Mouse (Mus musculus) inflammation-experienced regulatory T-cells, adult 16 weeks (primary cell): ENCODE measurements around the gene Siglecg. TPM values are rescaled to one million over a fixed set of nuclear protein-coding genes. Genes with fewer than 3 reads are reported as not detected.

ENCODE experiments used
- polyA plus RNA-seq: library from polyadenylated mRNA; unstranded; fragments of 100-300 nt; shearing (Covaris generic); gene quantifications from one replicate; pipeline ENCODE4 v1.2.1, GENCODE M21; 2017

Siglecg gene
- 1.4 TPM for polyA plus RNA-seq

GRCm38 (mm10) chr7:43408131-43408553 lies at the start of gene Siglecg:
Siglecg (plus strand) TSS chr7:43408204.

GRCm38 (mm10) chr7:43427406-43427805 lies 19.4 kb downstream of the Siglecg start, which contains the start of gene Lim2:
Lim2 (plus strand) TSS chr7:43427670.

GRCm38 (mm10) chr7:43436341-43437255 lies 28.6 kb downstream of the Siglecg start, which contains the start of gene Nkg7:
Nkg7 (plus strand) TSS chr7:43437073.

GRCm38 (mm10) chr7:43440482-43440881 lies 32.5 kb downstream of the Siglecg start, which contains the start of gene Cldnd2:
Cldnd2 (plus strand) TSS chr7:43440782.

GRCm38 (mm10) chr7:43443917-43444293 lies 35.9 kb downstream of the Siglecg start, which contains the start of the genes Etfb and Gm45233:
Etfb (plus strand) TSS chr7:43444083.
Gm45233 (plus strand) TSS chr7:43444128.

GRCm38 (mm10) chr7:43462851-43463250 lies 54.8 kb downstream of the Siglecg start, which contains the start of gene Vsig10l:
Vsig10l (plus strand) TSS chr7:43463151.

Other genes starting within 250 kb of the Siglecg start
- 27.5 TPM for gene Zfp715, start 94.9 kb upstream of the Siglecg start, polyA plus RNA-seq
- gene Siglecf, start 56.9 kb upstream of the Siglecg start, polyA plus RNA-seq, result not detected
- gene Lim2, start 19.5 kb downstream of the Siglecg start, polyA plus RNA-seq, result not detected
- 124 TPM for gene Nkg7, start 28.9 kb downstream of the Siglecg start, polyA plus RNA-seq
- 0.45 TPM for gene Cldnd2, start 32.6 kb downstream of the Siglecg start, polyA plus RNA-seq
- 154 TPM for gene Etfb, start 35.9 kb downstream of the Siglecg start, polyA plus RNA-seq
- gene Gm45233, start 35.9 kb downstream of the Siglecg start, polyA plus RNA-seq, result not detected
- 8.1 TPM for gene Vsig10l, start 54.9 kb downstream of the Siglecg start, polyA plus RNA-seq
- 0.29 TPM for gene Iglon5, start 81.9 kb downstream of the Siglecg start, polyA plus RNA-seq
- not detected for gene 4931406B18Rik, start 97.7 kb downstream of the Siglecg start, polyA plus RNA-seq
- gene Cd33, start 136.2 kb downstream of the Siglecg start, polyA plus RNA-seq, result 0.27 TPM
- gene Zfp658, start 154.1 kb downstream of the Siglecg start, polyA plus RNA-seq, result 6.2 TPM
- gene Zfp719, start 171.4 kb downstream of the Siglecg start, polyA plus RNA-seq, result 15.6 TPM
- gene Zfp819, start 199.0 kb downstream of the Siglecg start, polyA plus RNA-seq, result not detected
- gene Ceacam18, start 226.5 kb downstream of the Siglecg start, polyA plus RNA-seq, result not detected